Mouse (Mus musculus) T-cell, adult 2 months (primary cell): ENCODE results near the gene H1foo.

ENCODE experiments used
- DNase-seq: peaks from one replicate; pipeline ENCODE4 v3.0.0; 2022; ENCODE audit warnings: low spot score

The H1foo gene

GRCm38 (mm10) chr6:115986472-115987095 lies 41.8 kb downstream of the H1foo start:
- no peak for DNase-seq

DNA sequence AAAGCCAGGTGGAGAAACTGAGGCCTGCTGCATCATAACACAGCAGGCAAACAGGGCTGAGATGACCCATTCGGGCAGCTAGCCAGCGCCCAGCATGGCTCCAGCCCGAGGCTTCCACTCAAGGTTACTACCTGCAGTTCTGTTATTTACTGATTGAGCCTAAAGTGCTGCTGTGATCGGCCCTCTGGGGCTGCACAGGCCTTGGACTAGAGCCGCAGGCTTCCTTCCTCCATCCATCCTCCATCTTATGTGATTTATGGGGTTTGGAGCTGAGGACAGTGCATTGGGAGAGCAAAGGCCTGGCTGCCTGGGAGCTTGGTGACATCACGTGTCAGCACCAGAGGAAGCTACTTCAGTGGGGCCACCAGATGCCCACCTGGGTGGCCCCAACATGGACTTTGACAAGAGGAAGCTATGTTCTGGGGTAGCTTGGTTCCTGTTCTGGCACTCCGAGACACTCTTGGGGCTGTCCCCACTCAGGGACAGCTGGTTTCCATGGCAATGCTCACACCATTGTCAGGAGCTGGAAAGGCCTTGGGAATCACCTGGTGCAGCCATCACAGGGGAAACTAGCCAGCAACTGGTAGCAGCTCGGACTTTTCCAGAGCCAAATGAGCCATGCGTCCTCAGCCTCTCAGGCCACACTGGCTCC lies 42.5 kb downstream of the H1foo start:
- DNase-seq = no peak

GRCm38 (mm10) chr6:115989032-115989431 lies 44.3 kb downstream of the H1foo start:
- DNase-seq = no peak

DNA sequence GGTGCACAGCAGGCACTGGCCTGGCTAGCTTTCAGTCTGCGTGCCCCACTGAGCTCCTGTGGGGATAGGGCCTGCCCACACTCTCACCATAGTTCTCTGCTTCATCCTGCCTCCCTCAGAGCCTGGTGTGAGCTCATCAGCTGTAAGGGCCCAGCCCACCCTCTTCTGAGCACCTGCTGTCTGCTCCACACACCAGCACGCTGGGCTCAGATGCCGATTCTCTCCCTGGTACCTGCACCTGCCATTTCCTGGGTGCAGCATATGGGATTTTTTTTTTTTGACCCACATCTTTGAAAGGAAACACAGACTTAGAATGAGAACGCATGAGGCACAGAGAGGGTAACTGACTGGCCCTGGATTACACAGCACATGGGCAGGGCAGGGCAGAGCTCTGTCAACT lies 44.9 kb downstream of the H1foo start:
- peak; percentile 41 for DNase-seq

- DNase-seq = no peak
Measured at GRCm38 (mm10) chr6:115990056-115990455, 45.3 kb downstream of the H1foo start.

- no peak for DNase-seq
Measured at GRCm38 (mm10) chr6:115990479-115990878, 45.7 kb downstream of the H1foo start.

DNA sequence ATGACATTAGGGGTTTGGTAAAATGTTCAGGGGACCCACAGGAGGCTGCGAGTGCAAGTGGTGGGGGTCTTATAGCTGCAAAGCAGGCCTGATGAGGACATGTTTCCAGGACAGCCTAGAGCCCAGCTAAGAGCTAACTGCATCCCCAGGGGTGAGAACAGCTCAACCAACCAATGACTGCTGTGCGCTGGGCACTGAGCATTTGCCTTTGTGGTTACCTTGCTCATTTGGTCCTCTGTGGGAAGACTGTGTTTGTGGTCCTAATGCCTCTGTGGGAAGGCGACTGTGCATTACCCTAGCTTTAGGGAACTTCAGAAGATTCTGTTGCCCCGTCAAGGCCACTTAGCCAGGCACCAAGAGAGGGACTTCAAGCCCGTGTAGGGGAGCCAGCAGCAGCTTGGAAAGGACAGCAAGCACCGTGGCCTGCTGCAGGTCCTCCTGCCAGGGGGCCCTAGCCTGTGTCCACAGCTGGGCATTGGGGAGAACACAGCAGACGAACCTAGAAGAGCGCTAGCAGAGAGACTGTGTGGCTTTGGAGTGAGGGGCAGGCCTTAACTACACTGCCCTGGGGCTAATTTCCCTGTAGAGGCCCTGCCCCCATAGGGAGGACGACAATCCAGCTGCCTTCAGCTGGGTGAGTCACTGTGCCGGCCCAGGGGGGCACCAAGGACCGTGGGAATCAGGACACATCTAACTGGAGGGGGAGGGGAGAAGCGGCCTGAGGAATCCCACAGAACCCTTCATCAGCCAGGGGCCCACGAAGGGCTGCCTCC lies 46.6 kb downstream of the H1foo start:
- no peak for DNase-seq

- no peak for DNase-seq
Measured at GRCm38 (mm10) chr6:115991881-115992620, 47.3 kb downstream of the H1foo start.

DNA sequence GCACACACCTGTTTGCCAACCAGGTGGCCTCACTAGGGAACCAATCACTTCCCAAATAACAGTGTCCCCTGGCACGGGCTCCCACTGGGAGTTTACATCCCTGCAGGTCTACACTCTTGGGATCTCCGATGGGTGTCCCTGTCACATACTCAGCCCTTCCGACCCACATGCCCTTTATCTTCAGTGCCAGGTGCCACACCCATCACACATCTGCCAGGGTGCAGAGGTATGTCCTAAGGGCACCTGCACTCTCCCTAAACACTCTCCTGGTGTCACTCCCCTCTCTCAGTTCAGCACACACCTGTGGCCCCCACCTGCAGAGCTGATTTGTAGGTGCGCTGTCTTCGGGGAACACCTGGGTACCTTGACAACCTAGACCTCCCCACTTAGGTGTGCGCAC lies 48.2 kb downstream of the H1foo start:
- DNase-seq = no peak

GRCm38 (mm10) chr6:115993463-115994145 lies 48.9 kb downstream of the H1foo start:
- DNase-seq = peak; percentile 36

GRCm38 (mm10) chr6:115994146-115994876 lies 49.6 kb downstream of the H1foo start:
- no peak for DNase-seq

GRCm38 (mm10) chr6:115994877-115995520 lies 50.3 kb downstream of the H1foo start, which contains the start of gene Plxnd1:
Gene Plxnd1, minus strand, starts transcription at chr6:115995005.
- peak; percentile 79 for DNase-seq

- no peak for DNase-seq
Measured at GRCm38 (mm10) chr6:115995531-115995941, 50.8 kb downstream of the H1foo start.

DNA sequence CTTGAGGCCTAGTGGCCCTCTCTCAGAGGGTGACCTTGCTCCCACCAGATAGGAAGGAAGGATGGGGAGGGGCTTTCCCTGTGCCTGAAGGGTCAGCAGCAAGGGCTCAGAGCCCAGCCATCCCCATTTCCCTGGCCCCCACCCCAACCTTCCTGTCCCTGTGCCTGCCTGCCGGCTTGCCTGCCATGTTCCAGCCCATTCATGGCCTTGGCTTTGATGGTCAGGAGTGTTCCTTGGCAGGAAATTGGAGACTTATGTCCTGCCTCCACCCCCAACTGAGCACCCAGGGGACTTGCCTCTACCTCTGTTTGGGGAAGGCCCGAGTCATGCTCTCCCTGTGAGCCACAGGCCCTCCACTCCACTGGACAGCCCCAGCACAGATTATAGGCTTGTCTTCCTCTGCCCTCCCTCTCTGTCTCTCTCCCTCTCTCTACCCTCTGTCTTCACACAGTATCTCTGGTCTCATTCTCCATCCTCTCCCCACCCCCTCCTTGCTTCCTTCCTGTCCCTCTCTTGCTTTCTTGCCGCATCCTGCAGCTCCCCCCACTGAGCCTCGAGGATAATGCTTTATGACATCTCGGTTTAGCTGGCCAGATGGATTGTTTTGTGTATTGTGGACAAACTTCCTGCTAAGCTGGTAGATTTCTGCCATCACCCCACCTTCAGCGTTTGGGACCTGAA lies 51.6 kb downstream of the H1foo start:
- peak; percentile 68 for DNase-seq

- no peak for DNase-seq
Measured at GRCm38 (mm10) chr6:115997726-115998311, 53.1 kb downstream of the H1foo start.

DNA sequence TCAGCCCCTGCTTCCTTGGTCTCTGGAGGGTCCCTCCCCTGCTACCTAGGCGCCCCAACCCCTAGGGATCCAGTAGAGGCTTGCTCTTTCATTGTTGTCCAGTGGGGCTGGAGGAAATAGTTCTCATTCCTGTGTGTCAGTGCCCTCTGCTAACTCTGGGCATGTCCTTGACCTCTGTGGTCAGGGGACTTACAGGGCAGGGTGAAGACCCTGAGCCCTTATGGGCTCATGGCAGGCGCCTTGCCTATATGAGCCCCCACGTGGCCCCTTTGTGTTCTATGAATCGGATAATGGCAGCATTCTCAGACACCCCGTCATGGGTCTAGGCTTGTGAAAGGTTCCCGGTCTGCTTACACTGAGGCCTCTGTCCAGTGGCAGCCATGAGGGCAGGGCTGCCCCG lies 54.0 kb downstream of the H1foo start:
- no peak for DNase-seq

DNA sequence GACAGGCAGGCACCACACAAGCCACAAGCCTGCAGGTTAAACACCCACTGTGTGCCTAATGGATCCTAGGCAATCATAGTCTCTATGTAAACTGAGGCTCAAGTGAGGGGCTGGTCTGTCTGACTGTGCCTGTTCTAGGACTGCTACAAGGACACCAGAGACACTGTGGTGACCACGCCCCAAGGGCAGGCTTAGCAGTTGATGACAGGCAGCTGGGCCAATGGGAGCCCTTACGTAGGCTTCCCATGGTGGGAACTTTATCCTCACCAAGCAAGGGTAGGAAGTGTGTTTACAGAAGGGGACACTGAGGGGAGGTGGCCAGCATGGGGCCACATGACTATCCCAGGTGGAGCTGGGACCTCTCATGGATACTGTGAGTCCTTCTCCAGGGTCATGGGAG lies 54.5 kb downstream of the H1foo start:
- no peak for DNase-seq
